Mouse (Mus musculus): ENCODE measurements around the gene Bsn. TPM values are rescaled to one million over a fixed set of nuclear protein-coding genes. Genes with fewer than 3 reads are reported as not detected.

Gene Bsn
- total and polyA plus RNA-seq, 2 experiments = under 0.01 TPM

DNA sequence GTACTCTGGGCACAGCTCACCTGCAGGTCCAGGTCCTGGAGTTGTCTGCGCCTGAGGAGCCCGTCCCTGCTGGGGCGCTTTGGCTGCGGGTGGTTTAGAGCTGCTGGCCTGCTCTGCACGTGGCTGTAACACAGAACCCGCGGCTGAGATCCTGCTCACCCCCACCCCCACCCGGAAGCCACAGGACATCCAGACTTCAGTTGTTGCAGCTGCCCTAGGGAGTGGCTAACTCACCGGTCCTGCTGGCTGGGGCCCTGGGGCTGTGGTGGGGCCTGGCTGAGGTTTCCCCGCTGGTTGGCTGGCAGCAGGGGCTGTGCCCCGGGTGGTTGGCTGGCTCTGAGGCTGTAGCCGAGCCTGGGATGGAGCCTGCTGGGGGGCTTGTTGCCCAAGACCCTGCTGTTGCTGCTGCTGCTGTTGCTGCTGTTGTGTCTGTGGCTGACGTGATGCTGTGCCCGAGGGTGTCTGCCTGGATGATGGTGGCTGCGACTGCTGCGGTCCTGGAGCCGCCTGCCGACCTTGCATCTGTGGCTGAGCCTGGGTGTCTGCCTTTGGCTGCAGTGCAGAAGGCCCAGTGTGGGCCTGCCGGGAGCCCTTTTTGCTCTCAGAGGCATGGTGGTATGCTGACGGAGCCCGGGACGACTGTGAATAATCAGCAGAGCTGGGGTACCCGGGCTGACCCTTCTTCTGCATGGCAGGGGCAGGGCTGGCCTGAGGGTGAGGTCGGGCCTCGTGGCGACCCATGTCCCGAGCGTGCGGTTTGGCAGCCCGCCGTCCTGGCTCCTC lies 85.2 kb downstream of the Bsn start:
- Histone ChIP-seq H3K79me2 (ENCODE audit: control insufficient read depth, insufficient read depth, low read length) (no peaks in the 10 kb centered on the region), H3K27me3 (ENCODE audit: control insufficient read depth, insufficient read depth, low read length) (no peaks in the 10 kb centered on the region; the same call in 1 of the 2 replicates), H3K36me3 (ENCODE audit: control insufficient read depth, insufficient read depth, low read length) (no peaks in the 10 kb centered on the region), H3K9ac (ENCODE audit: low read depth, low read length) (no peak overlapping the region), H3K4me1 (ENCODE audit: control insufficient read depth, insufficient read depth, low read length) (no peaks in the 10 kb centered on the region), H3K4me3 (ENCODE audit: insufficient read depth, low read depth, low read length) (no peak overlapping the region), H3K27ac (replicated peaks; ENCODE audit: insufficient read depth, low read depth, low read length) (no peak overlapping the region)
- DNase-seq (ENCODE audit: extremely low read depth, low read depth, low spot score) = no peak
- 79% methylated on average over 31 of the region's 31 CpGs for WGBS
- TF ChIP-seq CTCF (IDR thresholded peaks at IDR 0.05; ENCODE audit: low read depth, low read length) (no peak), POLR2A (IDR thresholded peaks at IDR 0.05; ENCODE audit: extremely low read depth, insufficient read depth, low read length) (no peak)

DNA sequence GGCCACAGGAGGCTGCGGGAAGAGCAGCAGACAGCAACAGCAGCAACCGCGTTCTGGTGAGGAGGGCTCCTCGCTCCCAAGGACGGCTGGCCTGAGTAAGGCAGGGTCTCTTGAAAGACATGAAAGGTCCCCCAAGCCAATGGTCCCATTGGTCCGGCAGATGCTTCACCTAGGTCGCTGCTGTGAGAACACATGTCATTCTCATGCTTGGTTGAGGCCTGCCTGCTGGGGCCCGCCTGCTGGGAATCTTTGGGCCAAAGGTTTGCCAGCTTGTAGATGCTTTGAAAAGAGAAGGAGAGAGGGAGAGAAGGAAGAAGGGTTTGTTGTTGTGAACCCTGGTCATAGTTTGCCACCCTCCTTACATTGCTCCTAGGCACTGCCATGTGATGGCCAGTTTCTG lies 90.6 kb downstream of the Bsn start:
- peaks cover 3% of the 10 kb centered on the region; the same call in 1 of the 2 replicates for H3K4me1 ChIP-seq (ENCODE audit: control insufficient read depth, insufficient read depth, low read length)

DNA sequence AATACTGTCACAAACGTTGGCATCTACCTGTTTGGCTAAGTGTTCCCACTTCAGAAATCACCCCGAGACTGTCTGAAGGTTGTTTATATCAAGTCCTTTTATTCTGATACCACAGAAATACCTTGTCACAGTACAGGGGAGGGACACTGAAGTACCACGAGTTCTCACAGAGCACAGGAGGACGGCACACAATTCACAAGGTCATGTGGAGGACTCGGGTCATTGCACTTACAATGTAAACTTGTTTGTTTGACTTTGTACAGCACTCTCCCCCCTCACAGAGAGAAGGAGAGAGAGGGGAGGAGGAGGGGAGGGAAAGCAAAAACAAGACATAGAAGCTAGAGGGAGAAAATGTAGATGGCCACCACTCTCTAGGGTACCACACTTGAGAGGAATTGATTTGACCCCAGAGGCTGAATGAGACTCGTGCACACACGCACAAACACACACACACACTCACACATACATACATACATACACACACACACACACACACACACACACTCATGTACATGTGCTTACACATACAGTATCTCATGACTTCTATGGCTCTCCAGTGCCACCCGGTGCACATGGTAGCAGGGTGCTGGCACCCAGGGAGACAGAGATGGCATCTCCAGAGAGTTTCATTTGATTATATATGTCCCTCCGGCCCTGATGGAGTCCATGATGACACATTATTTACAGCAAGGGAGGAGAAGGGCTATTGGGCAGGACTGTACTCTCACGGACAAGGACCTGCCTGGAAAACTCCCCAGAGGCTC lies 94.1 kb downstream of the Bsn start:
- peaks cover 11% of the 10 kb centered on the region for H3K4me1 ChIP-seq (ENCODE audit: control insufficient read depth, insufficient read depth, low read length)
- DNase-seq (ENCODE audit: extremely low read depth, low read depth, low spot score) = peak; percentile 90
- H3K27me3 ChIP-seq (ENCODE audit: control insufficient read depth, insufficient read depth, low read length) = no peaks in the 10 kb centered on the region
- H3K79me2 ChIP-seq (ENCODE audit: control insufficient read depth, insufficient read depth, low read length) = peaks cover 3% of the 10 kb centered on the region; the same call in 1 of the 2 replicates
- H3K27ac ChIP-seq (replicated peaks; ENCODE audit: insufficient read depth, low read depth, low read length) = peak overlapping the region; percentile 37
- no peak overlapping the region for H3K9ac ChIP-seq (ENCODE audit: low read depth, low read length)
- H3K36me3 ChIP-seq (ENCODE audit: control insufficient read depth, insufficient read depth, low read length) = peaks cover 2% of the 10 kb centered on the region; the same call in 1 of the 2 replicates
- no peak overlapping the region for H3K4me3 ChIP-seq (ENCODE audit: insufficient read depth, low read depth, low read length)
- TF ChIP-seq POLR2A (IDR thresholded peaks at IDR 0.05; ENCODE audit: extremely low read depth, insufficient read depth, low read length) = no peak
- 0 out of 2 replicates have a peak, but pooled peaks have one; percentile 6 for TF ChIP-seq CTCF (IDR thresholded peaks at IDR 0.05; ENCODE audit: low read depth, low read length)
- 33% methylated on average over 10 of the region's 10 CpGs for WGBS

More for the DNA sequence above, 90.6 kb downstream of the Bsn start:
- Histone ChIP-seq H3K27me3 (ENCODE audit: control insufficient read depth, insufficient read depth, low read length) (no peaks in the 10 kb centered on the region), H3K4me3 (ENCODE audit: insufficient read depth, low read depth, low read length) (no peak overlapping the region), H3K9ac (ENCODE audit: low read depth, low read length) (no peak overlapping the region), H3K36me3 (ENCODE audit: control insufficient read depth, insufficient read depth, low read length) (no peaks in the 10 kb centered on the region), H3K27ac (replicated peaks; ENCODE audit: insufficient read depth, low read depth, low read length) (no peak overlapping the region), H3K79me2 (ENCODE audit: control insufficient read depth, insufficient read depth, low read length) (no peaks in the 10 kb centered on the region)
- WGBS = 91% methylated on average over 8 of the region's 8 CpGs
- no peak for TF ChIP-seq CTCF (IDR thresholded peaks at IDR 0.05; ENCODE audit: low read depth, low read length)
- no peak for TF ChIP-seq POLR2A (IDR thresholded peaks at IDR 0.05; ENCODE audit: extremely low read depth, insufficient read depth, low read length)
- DNase-seq (ENCODE audit: extremely low read depth, low read depth, low spot score) = no peak

DNA sequence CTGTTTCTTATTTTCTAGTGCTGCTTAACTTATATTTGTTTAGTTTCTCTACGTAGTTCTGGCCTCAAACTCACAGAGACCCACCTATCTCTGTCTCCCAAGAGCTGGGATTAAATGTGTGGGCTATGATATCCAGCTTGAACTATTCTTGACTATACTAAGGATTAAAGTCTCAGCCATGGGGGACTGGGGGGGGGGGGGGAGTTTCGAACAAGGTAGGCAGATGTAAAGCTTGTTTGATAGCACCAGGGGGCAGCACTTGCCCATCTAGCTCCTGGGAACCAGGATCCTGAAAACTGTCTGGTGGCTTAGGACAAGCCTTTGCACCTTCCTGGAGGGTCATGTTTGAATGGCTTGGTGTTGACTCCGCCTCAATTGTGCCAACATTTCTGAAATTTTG lies 94.7 kb downstream of the Bsn start:
- TF ChIP-seq CTCF (IDR thresholded peaks at IDR 0.05; ENCODE audit: low read depth, low read length) (peak; percentile 79), POLR2A (IDR thresholded peaks at IDR 0.05; ENCODE audit: extremely low read depth, insufficient read depth, low read length) (no peak)
- H3K9ac ChIP-seq (ENCODE audit: low read depth, low read length) = no peak overlapping the region
- peaks cover 3% of the 10 kb centered on the region; the same call in 1 of the 2 replicates for H3K36me3 ChIP-seq (ENCODE audit: control insufficient read depth, insufficient read depth, low read length)
- 5% methylated on average over 3 of the region's 3 CpGs for WGBS
- peaks cover 13% of the 10 kb centered on the region for H3K4me1 ChIP-seq (ENCODE audit: control insufficient read depth, insufficient read depth, low read length)
- DNase-seq (ENCODE audit: extremely low read depth, low read depth, low spot score) = peak; percentile 76
- no peak overlapping the region; the same call in 1 of the 2 replicates for H3K4me3 ChIP-seq (ENCODE audit: insufficient read depth, low read depth, low read length)
- H3K79me2 ChIP-seq (ENCODE audit: control insufficient read depth, insufficient read depth, low read length) = peaks cover 3% of the 10 kb centered on the region; the same call in 1 of the 2 replicates
- no peaks in the 10 kb centered on the region for H3K27me3 ChIP-seq (ENCODE audit: control insufficient read depth, insufficient read depth, low read length)
- H3K27ac ChIP-seq (replicated peaks; ENCODE audit: insufficient read depth, low read depth, low read length) = peak overlapping the region; percentile 37

DNA sequence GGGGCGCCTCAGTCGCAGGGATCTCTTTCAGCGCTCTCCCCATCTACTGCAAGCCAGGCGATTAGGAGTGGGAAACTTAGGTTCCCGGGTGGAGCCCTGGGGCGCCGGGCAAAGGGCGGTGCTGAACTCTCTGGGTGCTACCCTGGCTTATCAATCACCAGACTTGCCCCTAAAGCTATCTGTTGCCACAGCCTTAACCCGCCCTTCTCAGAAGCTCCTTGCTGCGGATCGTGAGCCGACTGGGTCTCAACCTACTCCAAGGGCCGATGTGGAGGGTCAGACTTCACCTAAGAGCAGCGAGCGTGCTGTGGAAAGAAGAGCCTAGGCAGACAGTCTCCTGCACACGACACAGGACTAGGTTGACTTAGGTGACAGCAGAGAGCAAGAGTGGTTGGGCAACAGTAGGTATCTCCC lies 95.2 kb downstream of the Bsn start:
- H3K9ac ChIP-seq (ENCODE audit: low read depth, low read length) = peak overlapping the region; percentile 45
- under 1% methylated on average over 16 of the region's 16 CpGs for WGBS
- peaks cover 13% of the 10 kb centered on the region for H3K4me1 ChIP-seq (ENCODE audit: control insufficient read depth, insufficient read depth, low read length)
- H3K4me3 ChIP-seq (ENCODE audit: insufficient read depth, low read depth, low read length) = peak overlapping the region; percentile 45
- TF ChIP-seq CTCF (IDR thresholded peaks at IDR 0.05; ENCODE audit: low read depth, low read length) (no peak), POLR2A (IDR thresholded peaks at IDR 0.05; ENCODE audit: extremely low read depth, insufficient read depth, low read length) (no peak)
- H3K36me3 ChIP-seq (ENCODE audit: control insufficient read depth, insufficient read depth, low read length) = peaks cover 3% of the 10 kb centered on the region; the same call in 1 of the 2 replicates
- H3K27me3 ChIP-seq (ENCODE audit: control insufficient read depth, insufficient read depth, low read length) = no peaks in the 10 kb centered on the region
- H3K79me2 ChIP-seq (ENCODE audit: control insufficient read depth, insufficient read depth, low read length) = peaks cover 3% of the 10 kb centered on the region; the same call in 1 of the 2 replicates
- peak; percentile 62 for DNase-seq (ENCODE audit: extremely low read depth, low read depth, low spot score)
- H3K27ac ChIP-seq (replicated peaks; ENCODE audit: insufficient read depth, low read depth, low read length) = peak overlapping the region; percentile 64
